In the genomic region with DNA sequence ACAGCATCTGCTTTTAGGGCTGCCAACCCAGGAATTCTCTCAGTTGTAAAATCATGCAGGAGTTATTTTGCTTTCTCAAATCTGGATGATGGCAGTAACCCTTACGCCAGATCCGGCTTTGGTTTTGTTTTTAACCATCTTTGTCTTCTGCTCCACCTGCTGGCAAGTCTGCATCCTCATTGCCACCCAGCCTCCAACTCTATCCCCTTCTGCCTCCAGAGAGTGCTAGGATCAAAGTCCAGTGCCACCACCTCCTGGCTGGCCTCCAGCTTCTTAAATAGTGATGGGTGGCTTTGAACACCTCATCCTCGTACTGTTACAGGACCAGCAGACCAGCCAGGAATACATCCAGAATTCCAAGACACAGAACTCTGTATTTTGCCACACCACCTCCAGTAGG, we compare ENCODE assay signal across 29 mouse cellular contexts. TPM values are rescaled to one million over a fixed set of nuclear protein-coding genes. Genes with fewer than 3 reads are reported as not detected.
DNase-seq lines count a peak whose midpoint lies in the region; ATAC-seq and TF ChIP-seq lines count a peak whose summit lies in the region.
"Had no signal": no experiment of that assay in that cellular context is flagged by ENCODE, and none has a peak within 500 bp of the region (broad histone marks: within the 10 kb centered on the region; RNA-seq: fewer than 3 reads in every experiment).

No protein-coding gene starts in this region.

- H3K4me1 ChIP-seq in liver, postnatal 0 days (ENCODE audit: insufficient read depth) = no peaks in the 10 kb centered on the region
- H3K4me1 ChIP-seq in liver, embryonic 12.5 days = no peaks in the 10 kb centered on the region
- no peaks in the 10 kb centered on the region for H3K4me1 ChIP-seq in midbrain, embryonic 11.5 days (ENCODE audit: control insufficient read depth, insufficient read depth, low read length)
- H3K4me1 ChIP-seq: embryonic facial prominence, embryonic 15.5 days; forebrain, embryonic 10.5 days; heart, embryonic 13.5 days had no signal

- no peaks in the 10 kb centered on the region for H3K36me3 ChIP-seq in liver, postnatal 0 days (replicated peaks; ENCODE audit: insufficient read depth, low read length)
- H3K36me3 ChIP-seq in liver, embryonic 12.5 days = no peaks in the 10 kb centered on the region
- H3K36me3 ChIP-seq in midbrain, embryonic 11.5 days (ENCODE audit: control insufficient read depth, insufficient read depth, low read length) = no peaks in the 10 kb centered on the region
- H3K36me3 ChIP-seq: embryonic facial prominence, embryonic 15.5 days; forebrain, embryonic 10.5 days; heart, embryonic 13.5 days had no signal

- no peak overlapping the region for H3K27ac ChIP-seq in liver, postnatal 0 days (ENCODE audit: low read depth)
- H3K27ac ChIP-seq in liver, embryonic 12.5 days = no peak overlapping the region
- H3K27ac ChIP-seq in midbrain, embryonic 11.5 days (ENCODE audit: low read depth, low read length) = no peak overlapping the region
- H3K27ac ChIP-seq: embryonic facial prominence, embryonic 15.5 days; forebrain, embryonic 10.5 days; heart, embryonic 13.5 days; kidney, postnatal 0 days; stomach, postnatal 0 days had no signal

- H3K27me3 ChIP-seq in liver, postnatal 0 days (ENCODE audit: insufficient read depth, low read length) = no peaks in the 10 kb centered on the region
- no peaks in the 10 kb centered on the region for H3K27me3 ChIP-seq in liver, embryonic 12.5 days (replicated peaks)
- H3K27me3 ChIP-seq in midbrain, embryonic 11.5 days (ENCODE audit: control insufficient read depth, insufficient read depth, low read length) = no peaks in the 10 kb centered on the region
- H3K27me3 ChIP-seq: embryonic facial prominence, embryonic 15.5 days; heart, embryonic 13.5 days had no signal

- peak; percentile 28; the same call in 1 of the 2 replicates for TF ChIP-seq CTCF in liver, postnatal 0 days (IDR thresholded peaks at IDR 0.05; ENCODE audit: low read depth)

- WGBS in liver, postnatal 0 days (ENCODE audit: insufficient replicate concordance) = 79% methylated on average over 3 of the region's 3 CpGs
- 64% methylated on average over 3 of the region's 3 CpGs for WGBS in liver, embryonic 12.5 days (ENCODE audit: insufficient replicate concordance)
- 80% methylated on average over 3 of the region's 3 CpGs for WGBS in midbrain, embryonic 11.5 days

- no peak overlapping the region for H3K4me3 ChIP-seq in liver, postnatal 0 days (ENCODE audit: low read depth, low read length)
- no peak overlapping the region for H3K4me3 ChIP-seq in liver, embryonic 12.5 days
- H3K4me3 ChIP-seq in midbrain, embryonic 11.5 days (ENCODE audit: low read depth, low read length) = no peak overlapping the region
- H3K4me3 ChIP-seq: embryonic facial prominence, embryonic 15.5 days; forebrain, embryonic 10.5 days; heart, embryonic 13.5 days had no signal

- peak; percentile 91 for DNase-seq in heart, adult 11 months
- no peak for DNase-seq in heart, postnatal 4 days
- peak; percentile 11 for DNase-seq in liver, postnatal 0 days
- DNase-seq in kidney, postnatal 14 days = peak; percentile 14
- DNase-seq in frontal cortex, postnatal 14 days (ENCODE audit: low spot score in 2 of 2) = no peak
- DNase-seq in midbrain, embryonic 11.5 days (ENCODE audit: low spot score, missing footprints) = no peak
- DNase-seq in retina, embryonic 14.5 days (ENCODE audit: low spot score) = no peak
- DNase-seq: adrenal gland, postnatal 36 days; cerebellum, postnatal 10 days; embryo, embryonic 11 days; gastrocnemius, postnatal 25 days; heart, postnatal 36 days; lung, embryonic 14.5 days; right cerebral cortex, postnatal 14 days; thymus, postnatal 14 days had no signal

- no peak for TF ChIP-seq EP300 in liver, postnatal 0 days (IDR thresholded peaks at IDR 0.05; ENCODE audit: low read depth)

- no peak for ATAC-seq in liver, postnatal 0 days
- ATAC-seq in liver, embryonic 12.5 days = no peak
- ATAC-seq in midbrain, embryonic 11.5 days (ENCODE audit: low FRiP score) = no peak
- ATAC-seq: CD4-positive, CD25-positive, alpha-beta regulatory T cell, adult 4 months; hindbrain, embryonic 16.5 days; midbrain, embryonic 16.5 days had no signal

- H3K9ac ChIP-seq in liver, postnatal 0 days (replicated peaks) = no peak overlapping the region
- H3K9ac ChIP-seq in liver, embryonic 12.5 days = no peak overlapping the region
- H3K9ac ChIP-seq in midbrain, embryonic 11.5 days (ENCODE audit: low read length) = no peak overlapping the region
- H3K9ac ChIP-seq: embryonic facial prominence, embryonic 15.5 days; heart, embryonic 13.5 days; lung, embryonic 14.5 days had no signal

- no peaks in the 10 kb centered on the region for H3K9me3 ChIP-seq in liver, postnatal 0 days (ENCODE audit: low read length)
- no peaks in the 10 kb centered on the region for H3K9me3 ChIP-seq in liver, embryonic 12.5 days (replicated peaks)
- H3K9me3 ChIP-seq in midbrain, embryonic 11.5 days (ENCODE audit: control insufficient read depth, low read length) = no peaks in the 10 kb centered on the region
- H3K9me3 ChIP-seq: embryonic facial prominence, embryonic 15.5 days; forebrain, embryonic 10.5 days; heart, embryonic 13.5 days had no signal

- no peak overlapping the region for H3K4me2 ChIP-seq in liver, postnatal 0 days (ENCODE audit: low read depth, low read length)
- no peak overlapping the region for H3K4me2 ChIP-seq in liver, embryonic 12.5 days
- no peak overlapping the region for H3K4me2 ChIP-seq in midbrain, embryonic 11.5 days
- H3K4me2 ChIP-seq: embryonic facial prominence, embryonic 15.5 days; heart, embryonic 13.5 days; lung, embryonic 14.5 days had no signal

RNA-seq across cellular contexts. Expression of a gene that starts 10.5 kb away (rescaled TPM):
- total RNA-seq in heart, postnatal 4 days (2021) = not detected
- polyA plus RNA-seq in liver, postnatal 0 days (2015; fragmentation: Nextera tagmentation; extraction: Ambion mirVana) = 0.16 TPM in 1 of 2 replicates, not detected in the other
- not detected in 2 replicates for polyA plus RNA-seq in liver, embryonic 12.5 days (2016; fragmentation: Nextera tagmentation; extraction: Ambion mirVana)
- not detected in 2 replicates for polyA plus RNA-seq in midbrain, embryonic 11.5 days (2014; fragmentation: Nextera tagmentation; extraction: Ambion mirVana)
- total RNA-seq: adrenal gland, postnatal 36 days; gastrocnemius, postnatal 25 days; heart, postnatal 36 days; layer of hippocampus, postnatal 25 days; left cerebral cortex, postnatal 14 days; megakaryocyte progenitor cell, adult 5-6 weeks had no signal
- polyA plus RNA-seq: CD4-positive, CD25-positive, alpha-beta regulatory T cell, adult 4 months; embryonic facial prominence, embryonic 15.5 days; forebrain, embryonic 10.5 days; frontal cortex, adult 2 months; heart, embryonic 13.5 days; hindbrain, embryonic 16.5 days; kidney, postnatal 0 days; lung, embryonic 14.5 days; midbrain, embryonic 16.5 days; neural tube, embryonic 11.5 days; stomach, postnatal 0 days had no signal

RNA-seq across cellular contexts. Expression of a gene that starts 26.8 kb away (rescaled TPM):
- not detected for total RNA-seq in heart, postnatal 4 days (2021)
- polyA plus RNA-seq in liver, postnatal 0 days (2015; fragmentation: Nextera tagmentation; extraction: Ambion mirVana) = 0.47 and 1.0 TPM in 2 replicates
- 7.9 and 8.4 TPM in 2 replicates for polyA plus RNA-seq in liver, embryonic 12.5 days (2016; fragmentation: Nextera tagmentation; extraction: Ambion mirVana)
- polyA plus RNA-seq in midbrain, embryonic 11.5 days (2014; fragmentation: Nextera tagmentation; extraction: Ambion mirVana) = 0.05 TPM in 1 of 2 replicates, not detected in the other
- total RNA-seq: adrenal gland, postnatal 36 days; gastrocnemius, postnatal 25 days; heart, postnatal 36 days; layer of hippocampus, postnatal 25 days; left cerebral cortex, postnatal 14 days had no signal
- polyA plus RNA-seq: CD4-positive, CD25-positive, alpha-beta regulatory T cell, adult 4 months; frontal cortex, adult 2 months; kidney, postnatal 0 days; lung, embryonic 14.5 days; stomach, postnatal 0 days had no signal

RNA-seq across cellular contexts. Expression of a gene that starts 34.4 kb away (rescaled TPM):
- 1 to 10 TPM; 4.0 to 7.4 TPM for total RNA-seq in heart, postnatal 4 days (2021)
- polyA plus RNA-seq in liver, postnatal 0 days (2015; fragmentation: Nextera tagmentation; extraction: Ambion mirVana) = 11.9 and 12.3 TPM in 2 replicates
- polyA plus RNA-seq in liver, embryonic 12.5 days (2016; fragmentation: Nextera tagmentation; extraction: Ambion mirVana) = 3.7 and 4.1 TPM in 2 replicates
- 2.0 and 2.5 TPM in 2 replicates for polyA plus RNA-seq in midbrain, embryonic 11.5 days (2014; fragmentation: Nextera tagmentation; extraction: Ambion mirVana)

Comparison
In these comparisons a context has a peak if more than half of its experiments do, and no peak if none do; other contexts are left out.
1. DNase-seq: peak in heart, adult 11 months (single experiment), liver, postnatal 0 days (single experiment) and kidney, postnatal 14 days (single experiment); none in heart, postnatal 4 days (single experiment), frontal cortex, postnatal 14 days (0 of 2), midbrain, embryonic 11.5 days (single experiment) and retina, embryonic 14.5 days (single experiment).